Mouse (Mus musculus): ENCODE data around the gene Cerkl. TPM values are rescaled to one million over a fixed set of nuclear protein-coding genes. Genes with fewer than 3 reads are reported as not detected.

The Cerkl gene
- polyA plus RNA-seq, 1 experiment from 2014 or later = 2.5 TPM

DNA sequence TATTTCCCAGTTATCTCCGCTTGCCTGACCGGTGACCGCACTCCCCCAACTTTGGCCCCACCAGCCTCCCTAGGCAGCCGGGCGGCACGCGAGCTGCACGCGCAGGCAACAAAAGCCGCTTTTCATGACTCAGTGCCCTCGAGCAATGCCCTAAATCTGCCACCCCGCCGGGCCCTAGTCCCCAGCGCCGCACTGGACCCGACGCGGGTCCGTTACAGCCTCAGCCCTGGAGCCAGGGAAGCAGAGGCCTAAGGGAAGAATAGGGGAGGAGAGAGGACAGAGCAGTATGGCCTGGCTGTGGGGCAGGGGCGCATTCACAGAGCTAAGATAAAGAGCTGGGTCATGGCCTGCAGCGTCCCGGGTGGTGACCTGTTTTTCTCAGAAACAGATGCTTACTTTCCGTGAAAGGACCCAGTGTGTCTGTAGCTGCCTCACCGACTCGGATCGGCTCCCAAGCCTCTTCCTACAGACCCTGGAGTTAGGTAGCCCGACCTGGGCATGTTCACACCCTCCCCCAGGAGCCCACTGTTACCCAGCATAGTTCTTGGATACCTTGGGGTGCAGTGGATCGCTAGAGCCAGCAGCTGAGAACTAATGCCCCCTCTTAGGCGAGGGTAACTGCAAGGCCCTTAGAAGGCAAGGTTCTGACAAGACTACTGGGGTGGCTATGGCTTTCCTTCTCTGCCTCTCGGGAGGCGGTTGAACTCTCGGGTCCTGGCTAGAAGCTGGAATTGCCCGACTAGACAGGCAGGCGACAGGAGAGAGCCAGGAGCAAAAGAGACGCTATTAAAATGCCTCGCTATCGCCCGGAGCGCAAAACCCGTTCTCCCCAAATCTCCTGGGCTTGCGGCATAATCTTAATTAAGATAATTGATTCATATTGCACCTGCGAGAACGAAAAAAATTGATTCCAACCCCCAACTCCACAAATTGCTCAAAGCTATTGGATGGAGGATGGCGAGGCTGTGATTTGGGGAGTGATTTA lies 2.8 kb upstream of the Cerkl start:
- Histone ChIP-seq H3K9ac (ENCODE audit: low read length) (peak overlapping the region; percentile 48), H3K36me3 (ENCODE audit: control insufficient read depth, insufficient read depth, low read length) (no peaks in the 10 kb centered on the region), H3K4me1 (ENCODE audit: control insufficient read depth, insufficient read depth, low read length) (peaks cover 28% of the 10 kb centered on the region), H3K4me2 (peak overlapping the region; percentile 45), H3K27ac (ENCODE audit: low read depth, low read length) (peak overlapping the region; percentile 73), H3K27me3 (ENCODE audit: control insufficient read depth, insufficient read depth, low read length) (peaks cover 61% of the 10 kb centered on the region), H3K4me3 (ENCODE audit: low read depth, low read length) (peak overlapping the region; percentile 18), H3K9me3 (ENCODE audit: control insufficient read depth, low read length) (no peaks in the 10 kb centered on the region)
- WGBS = under 1% methylated on average over 44 of the region's 44 CpGs
- DNase-seq (ENCODE audit: low spot score, missing footprints) (peak; percentile 97), ATAC-seq (ENCODE audit: low FRiP score) (peak; percentile 57)

DNA sequence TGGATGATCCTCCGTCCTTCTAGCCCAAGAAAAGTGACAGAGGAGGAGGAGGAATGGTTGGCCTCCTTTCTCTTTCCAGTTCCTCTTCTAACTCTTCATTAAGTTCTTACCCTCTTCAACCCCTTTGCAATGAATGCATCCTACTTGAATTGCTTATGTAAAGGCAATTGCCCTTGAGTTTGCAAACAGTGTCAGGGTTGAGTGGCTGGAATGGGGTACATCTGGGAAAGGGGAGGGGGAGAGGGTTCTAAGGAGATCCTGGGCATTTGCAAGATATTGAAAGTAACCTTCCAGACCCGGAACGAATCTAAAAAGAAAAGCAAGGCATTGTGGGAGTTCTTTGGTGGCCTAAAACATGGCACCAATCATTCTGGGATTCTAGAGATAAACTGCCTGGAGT lies 1.3 kb upstream of the Cerkl start:
- no peaks in the 10 kb centered on the region for H3K36me3 ChIP-seq (ENCODE audit: control insufficient read depth, insufficient read depth, low read length)
- peak; percentile 89 for DNase-seq (ENCODE audit: low spot score, missing footprints)
- no peak overlapping the region for H3K4me3 ChIP-seq (ENCODE audit: low read depth, low read length)
- no peak overlapping the region for H3K9ac ChIP-seq (ENCODE audit: low read length)
- H3K9me3 ChIP-seq (ENCODE audit: control insufficient read depth, low read length) = no peaks in the 10 kb centered on the region
- WGBS = 8% methylated on average over 3 of the region's 3 CpGs
- H3K4me1 ChIP-seq (ENCODE audit: control insufficient read depth, insufficient read depth, low read length) = peaks cover 30% of the 10 kb centered on the region
- H3K27me3 ChIP-seq (ENCODE audit: control insufficient read depth, insufficient read depth, low read length) = peaks cover 68% of the 10 kb centered on the region
- no peak overlapping the region for H3K27ac ChIP-seq (ENCODE audit: low read depth, low read length)
- no peak overlapping the region for H3K4me2 ChIP-seq
- ATAC-seq (ENCODE audit: low FRiP score) = no peak

DNA sequence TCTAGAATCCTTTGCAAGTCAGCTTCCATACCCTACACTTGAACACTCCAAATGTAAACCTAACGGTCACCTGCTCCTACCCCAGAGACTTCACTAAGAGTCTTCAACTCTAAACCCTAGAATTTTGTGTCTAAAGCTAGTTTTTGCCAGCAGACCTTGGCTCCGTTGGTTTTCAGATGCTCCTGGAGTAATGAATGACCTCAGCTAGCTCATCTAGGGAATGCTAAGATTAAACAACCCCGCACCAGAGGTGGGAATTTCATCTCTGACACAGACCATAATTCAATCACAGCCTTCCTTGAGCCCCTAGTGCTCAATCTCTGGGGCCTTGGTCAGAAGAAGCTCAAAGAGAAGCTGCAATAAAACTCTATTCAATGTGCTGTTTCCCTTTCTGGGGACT lies 849 bp upstream of the Cerkl start:
- Histone ChIP-seq H3K36me3 (ENCODE audit: control insufficient read depth, insufficient read depth, low read length) (no peaks in the 10 kb centered on the region), H3K9ac (ENCODE audit: low read length) (no peak overlapping the region), H3K9me3 (ENCODE audit: control insufficient read depth, low read length) (no peaks in the 10 kb centered on the region), H3K4me2 (peak overlapping the region; percentile 57), H3K27ac (ENCODE audit: low read depth, low read length) (no peak overlapping the region), H3K4me1 (ENCODE audit: control insufficient read depth, insufficient read depth, low read length) (peaks cover 30% of the 10 kb centered on the region), H3K27me3 (ENCODE audit: control insufficient read depth, insufficient read depth, low read length) (peaks cover 70% of the 10 kb centered on the region), H3K4me3 (ENCODE audit: low read depth, low read length) (no peak overlapping the region)
- peak; percentile 89 for DNase-seq (ENCODE audit: low spot score, missing footprints)
- 52% methylated on average over 3 of the region's 3 CpGs for WGBS
- ATAC-seq (ENCODE audit: low FRiP score) = no peak

DNA sequence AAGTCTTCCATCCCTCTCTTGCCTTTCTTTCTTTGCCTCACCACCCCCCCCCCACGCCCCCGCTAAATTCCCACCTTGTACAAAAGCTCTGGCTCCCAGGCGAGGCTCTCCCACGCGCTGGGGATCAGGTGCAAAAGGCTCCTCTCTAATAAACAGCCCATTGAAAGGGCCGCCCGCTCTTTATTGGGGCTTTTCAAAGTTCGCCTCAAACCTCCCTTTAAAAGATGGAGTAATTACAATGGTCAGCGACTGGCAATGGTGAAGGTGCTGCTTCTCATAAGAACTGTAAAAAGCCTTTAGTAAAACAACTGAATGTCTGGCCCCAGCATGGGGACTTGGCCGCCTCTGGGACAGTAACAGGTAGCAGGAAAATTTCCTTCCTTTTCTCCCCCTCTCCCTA lies 939 bp downstream of the Cerkl start:
- ATAC-seq (ENCODE audit: low FRiP score) (no peak), DNase-seq (ENCODE audit: low spot score, missing footprints) (peak; percentile 91)
- no peaks in the 10 kb centered on the region for H3K9me3 ChIP-seq (ENCODE audit: control insufficient read depth, low read length)
- H3K27ac ChIP-seq (ENCODE audit: low read depth, low read length) = no peak overlapping the region; the same call in 1 of the 2 replicates
- peak overlapping the region; percentile 43 for H3K4me3 ChIP-seq (ENCODE audit: low read depth, low read length)
- H3K4me2 ChIP-seq = peak overlapping the region; percentile 57
- H3K4me1 ChIP-seq (ENCODE audit: control insufficient read depth, insufficient read depth, low read length) = peaks cover 30% of the 10 kb centered on the region
- peaks cover 66% of the 10 kb centered on the region for H3K27me3 ChIP-seq (ENCODE audit: control insufficient read depth, insufficient read depth, low read length)
- H3K9ac ChIP-seq (ENCODE audit: low read length) = peak overlapping the region; percentile 62
- 3% methylated on average over 10 of the region's 10 CpGs for WGBS
- H3K36me3 ChIP-seq (ENCODE audit: control insufficient read depth, insufficient read depth, low read length) = no peaks in the 10 kb centered on the region

DNA sequence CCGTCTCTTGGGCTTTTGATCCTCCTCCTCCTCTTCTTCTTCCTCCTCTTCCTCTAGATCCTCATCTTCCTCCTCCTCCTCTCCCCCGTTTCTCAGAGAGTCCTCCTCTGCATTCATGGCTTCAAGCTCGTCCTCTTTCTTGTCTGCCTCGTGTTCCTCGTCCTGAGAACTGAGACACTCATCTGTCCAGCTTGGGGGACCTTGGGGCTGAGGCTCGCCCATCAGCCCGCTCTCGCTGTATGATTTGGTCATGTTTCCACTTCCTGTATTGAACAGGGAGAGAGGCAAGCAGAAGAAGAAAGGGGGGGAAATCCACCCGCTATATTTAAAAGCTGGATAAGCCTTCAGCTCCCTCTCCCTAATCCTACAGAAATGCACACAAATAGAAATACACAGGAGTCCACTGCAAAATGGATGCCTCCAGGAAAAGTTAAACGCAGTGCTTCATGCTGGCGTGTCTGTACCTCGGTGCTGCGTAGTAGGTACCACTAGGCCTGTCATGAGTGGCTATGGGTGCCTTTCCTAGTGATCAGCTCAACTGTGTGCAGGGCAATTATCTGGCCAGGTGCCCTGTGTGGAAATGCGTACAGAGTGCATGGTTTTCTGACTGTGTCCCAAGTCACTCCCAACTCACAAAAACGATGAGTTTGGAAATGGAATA lies 1.7 kb downstream of the Cerkl start:
- WGBS = 10% methylated on average over 15 of the region's 15 CpGs
- peak overlapping the region; percentile 62 for H3K9ac ChIP-seq (ENCODE audit: low read length)
- peak; percentile 93 for DNase-seq (ENCODE audit: low spot score, missing footprints)

DNA sequence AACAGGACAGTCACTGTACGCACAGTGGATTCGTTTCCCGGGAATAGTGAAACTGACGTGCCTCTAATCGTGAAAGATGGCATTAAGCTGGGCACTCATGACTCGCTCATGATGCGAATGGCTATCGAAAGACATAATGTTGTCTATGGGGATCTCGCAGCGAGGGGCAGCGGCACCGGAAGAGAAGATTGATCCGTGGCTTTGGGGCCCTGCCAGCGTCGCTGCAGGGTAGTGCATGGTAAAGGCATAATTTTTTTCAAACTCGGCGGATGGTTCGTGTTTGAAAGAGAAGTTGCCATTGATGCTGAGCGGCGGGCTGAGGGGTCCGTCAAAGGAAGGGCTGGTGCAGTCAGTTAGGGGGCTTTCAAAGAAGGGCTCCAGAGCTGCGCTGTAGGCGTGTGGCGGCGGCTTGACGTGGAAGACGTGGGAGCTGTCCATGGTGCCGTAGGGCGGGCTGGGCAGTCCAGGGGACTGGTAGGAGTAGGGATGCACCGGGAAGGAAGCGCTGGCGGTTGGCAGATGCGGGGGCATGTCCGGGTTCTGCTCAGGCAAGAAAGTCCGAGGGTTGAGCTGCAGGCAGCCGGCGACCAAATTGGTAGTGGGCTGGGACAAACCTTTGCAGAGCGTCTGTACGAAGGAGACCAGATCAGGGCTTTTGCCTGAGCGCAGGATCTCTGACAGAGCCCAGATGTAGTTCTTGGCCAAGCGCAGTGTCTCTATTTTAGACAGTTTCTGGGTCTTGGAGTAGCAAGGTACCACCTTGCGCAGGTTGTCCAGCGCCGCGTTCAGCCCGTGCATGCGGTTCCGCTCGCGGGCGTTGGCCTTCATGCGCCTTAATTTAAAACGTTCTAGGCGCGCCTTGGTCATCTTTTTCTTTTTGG lies 2.4 kb downstream of the Cerkl start:
- H3K4me1 ChIP-seq (ENCODE audit: control insufficient read depth, insufficient read depth, low read length) = peaks cover 23% of the 10 kb centered on the region
- peak overlapping the region; percentile 65 for H3K27ac ChIP-seq (ENCODE audit: low read depth, low read length)
- H3K9me3 ChIP-seq (ENCODE audit: control insufficient read depth, low read length) = no peaks in the 10 kb centered on the region
- ATAC-seq (ENCODE audit: low FRiP score) (peak; percentile 53), DNase-seq (ENCODE audit: low spot score, missing footprints) (peak; percentile 96)
- peak overlapping the region; percentile 57 for H3K4me2 ChIP-seq
- 1% methylated on average over 55 of the region's 55 CpGs for WGBS
- peak overlapping the region; percentile 62 for H3K9ac ChIP-seq (ENCODE audit: low read length)
- peaks cover 54% of the 10 kb centered on the region for H3K27me3 ChIP-seq (ENCODE audit: control insufficient read depth, insufficient read depth, low read length)
- peak overlapping the region; percentile 43 for H3K4me3 ChIP-seq (ENCODE audit: low read depth, low read length)
- no peaks in the 10 kb centered on the region for H3K36me3 ChIP-seq (ENCODE audit: control insufficient read depth, insufficient read depth, low read length)

More for the DNA sequence above, 1.7 kb downstream of the Cerkl start:
- no peak for ATAC-seq (ENCODE audit: low FRiP score)
- peak overlapping the region; percentile 43 for H3K4me3 ChIP-seq (ENCODE audit: low read depth, low read length)
- H3K4me1 ChIP-seq (ENCODE audit: control insufficient read depth, insufficient read depth, low read length) = peaks cover 30% of the 10 kb centered on the region
- no peaks in the 10 kb centered on the region for H3K9me3 ChIP-seq (ENCODE audit: control insufficient read depth, low read length)
- H3K4me2 ChIP-seq = peak overlapping the region; percentile 57
- no peaks in the 10 kb centered on the region for H3K36me3 ChIP-seq (ENCODE audit: control insufficient read depth, insufficient read depth, low read length)
- H3K27me3 ChIP-seq (ENCODE audit: control insufficient read depth, insufficient read depth, low read length) = peaks cover 59% of the 10 kb centered on the region
- H3K27ac ChIP-seq (ENCODE audit: low read depth, low read length) = peak overlapping the region; percentile 65; the same call in 1 of the 2 replicates

DNA sequence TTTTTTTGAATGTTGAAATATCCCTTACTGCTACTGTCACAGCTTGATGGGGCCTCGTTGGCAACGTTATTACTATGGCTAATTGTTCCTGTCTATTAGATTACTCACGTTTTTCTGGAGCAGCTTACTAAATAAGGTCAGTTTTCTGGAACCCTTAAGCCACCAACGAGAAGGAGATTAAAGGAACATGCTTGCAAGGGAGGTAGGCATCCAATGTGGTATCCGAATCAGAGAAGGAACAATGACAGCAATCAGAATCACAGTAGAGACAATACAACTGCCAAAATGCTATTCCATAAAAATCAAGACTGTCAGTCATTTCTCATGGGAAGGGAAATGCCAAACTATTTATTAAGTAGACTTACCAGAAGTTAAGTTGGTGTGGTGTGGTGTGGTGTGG lies 5.1 kb downstream of the Cerkl start:
- 41% methylated on average over 5 of the region's 5 CpGs for WGBS
- Histone ChIP-seq H3K27me3 (ENCODE audit: control insufficient read depth, insufficient read depth, low read length) (peaks cover 33% of the 10 kb centered on the region), H3K27ac (ENCODE audit: low read depth, low read length) (no peak overlapping the region), H3K4me2 (no peak overlapping the region), H3K4me3 (ENCODE audit: low read depth, low read length) (no peak overlapping the region), H3K4me1 (ENCODE audit: control insufficient read depth, insufficient read depth, low read length) (peaks cover 5% of the 10 kb centered on the region), H3K9ac (ENCODE audit: low read length) (no peak overlapping the region), H3K36me3 (ENCODE audit: control insufficient read depth, insufficient read depth, low read length) (no peaks in the 10 kb centered on the region), H3K9me3 (ENCODE audit: control insufficient read depth, low read length) (no peaks in the 10 kb centered on the region)
- DNase-seq (ENCODE audit: low spot score, missing footprints) (peak; percentile 39), ATAC-seq (ENCODE audit: low FRiP score) (no peak)

DNA sequence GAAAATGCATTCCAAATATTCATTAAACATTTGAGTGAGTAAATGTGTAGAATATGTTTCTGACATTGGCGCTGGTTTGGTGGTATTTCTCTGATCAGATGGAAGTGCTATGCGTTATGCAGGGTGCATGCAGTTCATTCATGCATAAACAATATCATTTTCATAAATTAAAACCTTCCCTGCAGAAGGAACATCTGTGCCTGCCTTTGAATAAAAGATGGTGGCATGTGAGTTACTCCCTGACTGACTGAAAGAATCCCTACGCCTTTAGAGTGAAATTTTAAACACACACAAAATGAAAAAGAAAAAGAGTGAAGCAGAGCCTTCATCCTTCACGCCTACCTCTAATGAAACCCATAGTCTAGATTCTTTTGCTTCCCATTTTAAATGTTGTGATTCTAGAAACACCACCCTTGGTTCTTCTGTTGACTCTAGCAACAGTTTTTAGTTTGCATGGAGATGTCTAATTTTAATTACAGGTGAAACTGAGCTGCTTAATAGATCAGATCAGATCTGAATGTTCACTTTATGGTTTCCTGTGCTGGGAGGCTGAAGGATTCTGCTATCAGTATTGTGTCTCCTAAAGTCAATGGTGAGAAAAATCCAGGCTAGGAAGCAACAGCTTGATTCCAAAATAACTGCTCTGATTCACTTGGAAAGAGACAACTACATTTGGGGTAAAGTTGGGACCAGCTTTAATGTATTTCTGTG lies 5.7 kb downstream of the Cerkl start:
- no peak for ATAC-seq (ENCODE audit: low FRiP score)
- peaks cover 27% of the 10 kb centered on the region for H3K27me3 ChIP-seq (ENCODE audit: control insufficient read depth, insufficient read depth, low read length)
- 57% methylated on average over 4 of the region's 4 CpGs for WGBS

More for the DNA sequence above, 5.7 kb downstream of the Cerkl start:
- Histone ChIP-seq H3K9ac (ENCODE audit: low read length) (no peak overlapping the region), H3K4me2 (no peak overlapping the region), H3K4me1 (ENCODE audit: control insufficient read depth, insufficient read depth, low read length) (peaks cover 5% of the 10 kb centered on the region), H3K4me3 (ENCODE audit: low read depth, low read length) (no peak overlapping the region), H3K27ac (ENCODE audit: low read depth, low read length) (no peak overlapping the region), H3K36me3 (ENCODE audit: control insufficient read depth, insufficient read depth, low read length) (no peaks in the 10 kb centered on the region), H3K9me3 (ENCODE audit: control insufficient read depth, low read length) (no peaks in the 10 kb centered on the region)
- DNase-seq (ENCODE audit: low spot score, missing footprints) = peak; percentile 75

Data from midbrain, embryonic 11.5 days (tissue).